Mouse (Mus musculus): Measurements from ENCODE around the gene Fosl2. TPM values are rescaled to one million over a fixed set of nuclear protein-coding genes. Genes with fewer than 3 reads are reported as not detected.

Fosl2 gene
- polyA plus RNA-seq, 2 experiments: 8.8 to 11.6 TPM

DNA sequence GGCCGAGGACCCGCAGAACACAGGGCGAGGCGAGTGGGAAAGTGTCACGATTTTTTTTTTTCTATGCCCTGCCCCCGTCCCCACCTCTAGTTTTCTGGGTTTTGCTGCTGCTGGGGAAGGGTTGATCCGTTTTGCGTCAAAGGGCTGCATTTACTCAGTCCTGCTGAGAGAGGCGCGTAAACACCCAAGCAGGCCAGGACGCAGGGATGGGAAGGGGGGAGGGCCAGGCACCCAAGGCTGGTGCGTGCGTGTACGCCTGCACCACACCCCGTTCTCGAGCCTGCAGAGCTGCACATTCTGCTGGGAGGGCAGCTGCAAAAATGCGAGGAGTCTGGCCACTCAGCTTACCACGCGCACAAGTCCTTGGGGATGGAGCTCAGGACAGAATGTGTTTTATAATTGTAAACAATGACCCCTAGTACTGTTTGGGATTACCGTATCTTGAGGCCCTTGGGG, 2.0 kb upstream of the Fosl2 start:
- Histone ChIP-seq H3K4me1 (ENCODE audit: control insufficient read depth, insufficient read depth, low read length) (peaks cover 15% of the 10 kb centered on the region), H3K27ac (replicated peaks; ENCODE audit: low read depth, low read length) (peak overlapping the region; percentile 77), H3K36me3 (ENCODE audit: control insufficient read depth, insufficient read depth, low read length) (no peaks in the 10 kb centered on the region), H3K9ac (ENCODE audit: low read depth, low read length, severe bottlenecking) (peak overlapping the region; percentile 62), H3K4me2 (replicated peaks; ENCODE audit: low read depth, low read length, severe bottlenecking) (peak overlapping the region; percentile 82), H3K9me3 (ENCODE audit: control insufficient read depth, low read length) (no peaks in the 10 kb centered on the region), H3K27me3 (ENCODE audit: control insufficient read depth, insufficient read depth, low read length) (no peaks in the 10 kb centered on the region), H3K4me3 (replicated peaks; ENCODE audit: low read length) (peak overlapping the region; percentile 63)
- no peak for ATAC-seq (ENCODE audit: low FRiP score, low read depth)
- 0 out of 2 replicates have a peak, but pooled peaks have one; percentile 24 for TF ChIP-seq POLR2A (IDR thresholded peaks at IDR 0.05; ENCODE audit: borderline replicate concordance, extremely low read depth, insufficient read depth, insufficient read length)
- DNase-seq (ENCODE audit: low spot score): peak; percentile 77
- under 1% methylated on average over 20 of the region's 20 CpGs for WGBS

DNA sequence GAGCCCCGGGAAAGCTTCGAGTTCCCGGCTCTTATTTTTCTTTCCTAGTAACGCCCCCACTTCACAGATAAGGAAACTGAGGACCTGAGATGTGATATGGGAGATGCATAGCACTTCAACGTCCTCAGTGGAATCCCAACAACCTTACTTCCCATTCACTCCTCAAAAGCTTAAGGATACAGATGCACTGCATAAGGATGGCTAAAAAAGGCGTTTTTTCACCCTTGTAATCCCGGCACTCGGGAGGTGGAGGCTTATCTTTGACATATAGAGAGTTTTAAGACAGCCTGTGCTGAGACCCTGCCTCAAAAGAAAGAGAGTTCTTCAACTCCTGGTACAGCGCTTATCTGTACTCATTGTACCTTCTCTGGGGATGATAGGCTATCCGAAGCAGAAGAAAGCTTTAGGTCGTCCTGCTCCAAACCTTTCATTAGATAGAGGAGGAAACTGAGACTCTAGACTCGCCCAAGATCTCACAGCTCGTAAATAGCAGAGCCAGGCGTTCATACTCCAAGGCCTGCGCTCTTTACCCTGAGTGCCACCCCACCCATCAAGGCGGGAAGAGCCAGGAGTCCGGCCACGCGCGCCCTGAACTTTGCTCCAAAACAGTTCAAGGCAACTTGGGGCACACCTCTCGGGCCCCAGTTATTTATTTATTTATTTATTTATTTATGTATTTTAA, 1.4 kb upstream of the Fosl2 start:
- Histone ChIP-seq H3K4me1 (ENCODE audit: control insufficient read depth, insufficient read depth, low read length) (peaks cover 18% of the 10 kb centered on the region), H3K4me2 (replicated peaks; ENCODE audit: low read depth, low read length, severe bottlenecking) (peak overlapping the region; percentile 82), H3K27me3 (ENCODE audit: control insufficient read depth, insufficient read depth, low read length) (no peaks in the 10 kb centered on the region), H3K27ac (replicated peaks; ENCODE audit: low read depth, low read length) (peak overlapping the region; percentile 77), H3K36me3 (ENCODE audit: control insufficient read depth, insufficient read depth, low read length) (no peaks in the 10 kb centered on the region), H3K4me3 (replicated peaks; ENCODE audit: low read length) (peak overlapping the region; percentile 63), H3K9ac (ENCODE audit: low read depth, low read length, severe bottlenecking) (peak overlapping the region; percentile 67; the same call in 1 of the 2 replicates), H3K9me3 (ENCODE audit: control insufficient read depth, low read length) (no peaks in the 10 kb centered on the region)
- ATAC-seq (ENCODE audit: low FRiP score, low read depth) (no peak), DNase-seq (ENCODE audit: low spot score) (peak; percentile 20)
- no peak for TF ChIP-seq POLR2A (IDR thresholded peaks at IDR 0.05; ENCODE audit: borderline replicate concordance, extremely low read depth, insufficient read depth, insufficient read length)
- 3% methylated on average over 21 of the region's 21 CpGs for WGBS

DNA sequence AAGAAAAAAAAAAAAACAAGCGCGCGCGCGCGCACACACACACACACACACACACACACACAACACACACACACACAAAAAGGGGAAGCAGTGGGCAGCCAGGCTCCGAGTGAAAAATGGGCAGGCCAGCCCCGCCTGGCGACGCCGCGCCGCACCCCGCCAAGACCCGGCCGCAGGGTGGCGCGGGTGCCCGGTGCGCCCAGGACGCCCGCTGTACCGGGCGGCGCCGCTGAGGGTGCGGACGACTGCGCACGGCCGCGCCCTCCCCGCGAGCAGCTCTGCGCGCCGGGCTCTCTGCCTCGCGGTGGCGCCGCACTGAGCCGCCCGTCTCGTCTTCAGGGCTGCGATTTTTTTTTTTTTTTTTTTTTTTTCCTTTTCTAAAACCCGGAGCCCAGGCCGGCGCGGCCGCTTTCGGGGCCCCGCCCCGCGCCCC, 682 bp upstream of the Fosl2 start:
- H3K4me3 ChIP-seq (replicated peaks; ENCODE audit: low read length): peak overlapping the region; percentile 63
- TF ChIP-seq POLR2A (IDR thresholded peaks at IDR 0.05; ENCODE audit: borderline replicate concordance, extremely low read depth, insufficient read depth, insufficient read length): no peak
- ATAC-seq (ENCODE audit: low FRiP score, low read depth) (no peak), DNase-seq (ENCODE audit: low spot score) (no peak)
- no peaks in the 10 kb centered on the region for H3K36me3 ChIP-seq (ENCODE audit: control insufficient read depth, insufficient read depth, low read length)
- H3K4me2 ChIP-seq (replicated peaks; ENCODE audit: low read depth, low read length, severe bottlenecking): peak overlapping the region; percentile 82
- H3K27ac ChIP-seq (replicated peaks; ENCODE audit: low read depth, low read length): peak overlapping the region; percentile 95
- no peaks in the 10 kb centered on the region for H3K27me3 ChIP-seq (ENCODE audit: control insufficient read depth, insufficient read depth, low read length)
- WGBS: 1% methylated on average over 25 of the region's 54 CpGs
- peak overlapping the region; percentile 67 for H3K9ac ChIP-seq (ENCODE audit: low read depth, low read length, severe bottlenecking)
- H3K4me1 ChIP-seq (ENCODE audit: control insufficient read depth, insufficient read depth, low read length): peaks cover 18% of the 10 kb centered on the region
- no peaks in the 10 kb centered on the region for H3K9me3 ChIP-seq (ENCODE audit: control insufficient read depth, low read length)

DNA sequence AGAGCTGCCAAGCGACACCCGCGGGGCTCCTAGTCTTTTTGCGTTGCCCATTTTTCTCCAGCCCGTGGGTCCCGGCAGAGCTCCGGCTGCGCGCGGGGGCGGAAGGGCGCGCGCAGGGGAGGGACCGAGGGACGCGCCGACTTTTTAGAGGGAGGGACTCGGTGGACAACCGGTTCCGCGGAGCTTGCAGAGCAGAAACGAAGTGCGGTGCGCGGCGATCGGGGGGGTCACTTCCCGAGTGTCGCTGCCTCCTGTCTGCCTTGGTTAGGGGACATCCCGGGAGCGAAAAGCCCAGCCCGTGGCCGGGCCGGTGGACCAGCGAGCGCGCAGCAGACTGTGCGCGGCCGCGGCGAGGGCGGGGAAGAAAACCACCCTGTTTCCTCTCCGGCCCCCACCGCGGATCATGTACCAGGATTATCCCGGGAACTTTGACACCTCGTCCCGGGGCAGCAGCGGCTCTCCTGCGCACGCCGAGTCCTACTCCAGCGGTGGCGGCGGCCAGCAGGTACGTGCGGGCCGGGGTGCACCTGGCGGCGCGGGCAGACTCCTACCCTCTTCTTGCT, 781 bp downstream of the Fosl2 start:
- H3K9me3 ChIP-seq (ENCODE audit: control insufficient read depth, low read length): no peaks in the 10 kb centered on the region
- no peak for TF ChIP-seq POLR2A (IDR thresholded peaks at IDR 0.05; ENCODE audit: borderline replicate concordance, extremely low read depth, insufficient read depth, insufficient read length)
- ATAC-seq (ENCODE audit: low FRiP score, low read depth) (no peak), DNase-seq (ENCODE audit: low spot score) (peak; percentile 38)
- no peaks in the 10 kb centered on the region for H3K27me3 ChIP-seq (ENCODE audit: control insufficient read depth, insufficient read depth, low read length)
- peak overlapping the region; percentile 63 for H3K4me3 ChIP-seq (replicated peaks; ENCODE audit: low read length)
- H3K36me3 ChIP-seq (ENCODE audit: control insufficient read depth, insufficient read depth, low read length): no peaks in the 10 kb centered on the region
- H3K9ac ChIP-seq (ENCODE audit: low read depth, low read length, severe bottlenecking): peak overlapping the region; percentile 67
- under 1% methylated on average over 48 of the region's 63 CpGs for WGBS
- H3K4me1 ChIP-seq (ENCODE audit: control insufficient read depth, insufficient read depth, low read length): peaks cover 18% of the 10 kb centered on the region
- peak overlapping the region; percentile 82 for H3K4me2 ChIP-seq (replicated peaks; ENCODE audit: low read depth, low read length, severe bottlenecking)
- H3K27ac ChIP-seq (replicated peaks; ENCODE audit: low read depth, low read length): peak overlapping the region; percentile 95

DNA sequence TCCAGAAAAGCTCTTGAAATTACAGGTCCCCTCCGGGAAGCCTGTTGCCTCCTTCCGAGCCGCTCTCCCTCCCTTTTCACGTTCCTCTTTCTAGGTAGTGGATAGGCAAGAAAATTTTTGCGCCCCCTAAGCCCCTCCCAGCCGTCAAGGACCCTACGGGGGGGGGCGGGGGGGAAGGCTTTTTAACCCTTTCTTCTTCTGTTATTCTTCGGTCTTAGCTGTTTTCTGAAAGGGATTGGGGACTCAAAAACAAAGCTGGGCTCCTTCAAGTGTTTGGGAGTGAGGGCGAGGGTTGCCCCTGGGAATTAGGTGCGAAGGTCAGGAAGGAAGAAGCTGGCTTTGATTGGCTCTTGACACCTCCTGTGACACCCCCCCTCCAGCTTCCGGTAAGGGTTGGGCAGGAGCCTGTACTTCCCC, 1.5 kb downstream of the Fosl2 start:
- ATAC-seq (ENCODE audit: low FRiP score, low read depth) (no peak), DNase-seq (ENCODE audit: low spot score) (peak; percentile 52)
- Histone ChIP-seq H3K9me3 (ENCODE audit: control insufficient read depth, low read length) (no peaks in the 10 kb centered on the region), H3K4me2 (replicated peaks; ENCODE audit: low read depth, low read length, severe bottlenecking) (peak overlapping the region; percentile 82), H3K4me1 (ENCODE audit: control insufficient read depth, insufficient read depth, low read length) (peaks cover 18% of the 10 kb centered on the region), H3K27ac (replicated peaks; ENCODE audit: low read depth, low read length) (no peak overlapping the region), H3K9ac (ENCODE audit: low read depth, low read length, severe bottlenecking) (peak overlapping the region; percentile 67), H3K36me3 (ENCODE audit: control insufficient read depth, insufficient read depth, low read length) (no peaks in the 10 kb centered on the region), H3K4me3 (replicated peaks; ENCODE audit: low read length) (peak overlapping the region; percentile 63), H3K27me3 (ENCODE audit: control insufficient read depth, insufficient read depth, low read length) (no peaks in the 10 kb centered on the region)
- TF ChIP-seq POLR2A (IDR thresholded peaks at IDR 0.05; ENCODE audit: borderline replicate concordance, extremely low read depth, insufficient read depth, insufficient read length): no peak
- WGBS: under 1% methylated on average over 12 of the region's 12 CpGs
